Mouse (Mus musculus): ENCODE results near the gene Tnk1.

- no peak for TF ChIP-seq GATA1 (IDR thresholded peaks at IDR 0.05; ENCODE audit: low read length)
- no peak for TF ChIP-seq TAL1 (IDR thresholded peaks at IDR 0.05; ENCODE audit: low read length)
Observed at GRCm38 (mm10) chr11:69846198-69846680, 12.3 kb downstream of the Tnk1 start, which contains the start of gene Plscr3.

Data from erythroblast, embryonic 14.5 days (primary cell).